8 mouse cellular contexts compared by ENCODE assay signal in genomic region chr5:64810860-64811499, GRCm38 (mm10). TPM values are rescaled to one million over a fixed set of nuclear protein-coding genes. Genes with fewer than 3 reads are reported as not detected.
A peak's percentile ranks its signal among the peaks of the same experiment; 100 is the strongest.
DNase-seq lines count a peak whose midpoint lies in the region; ATAC-seq and TF ChIP-seq lines count a peak whose summit lies in the region.

No protein-coding gene starts in this region.

- intact Hi-C loops in left cerebral cortex, adult 2 months (cut with DNase I), result no loop called here

- peak overlapping the region; percentile 51 for H3K4me2 ChIP-seq in limb, embryonic 13.5 days (replicated peaks)
- H3K4me2 ChIP-seq in midbrain, embryonic 14.5 days (ENCODE audit: low read length), result peak overlapping the region; percentile 38

- TF ChIP-seq CTCF in left cerebral cortex, adult 2 months (IDR thresholded peaks at IDR 0.05), result no peak

- peaks cover 5% of the 10 kb centered on the region for H3K36me3 ChIP-seq in limb, embryonic 13.5 days
- no peaks in the 10 kb centered on the region for H3K36me3 ChIP-seq in midbrain, embryonic 14.5 days (ENCODE audit: control insufficient read depth, insufficient read depth, low read length)

- peaks cover 83% of the 10 kb centered on the region for H3K4me1 ChIP-seq in limb, embryonic 13.5 days
- peaks cover 23% of the 10 kb centered on the region for H3K4me1 ChIP-seq in midbrain, embryonic 14.5 days (ENCODE audit: control insufficient read depth, insufficient read depth, low read length)

- no peak overlapping the region for H3K4me3 ChIP-seq in left cerebral cortex, adult 2 months
- H3K4me3 ChIP-seq in limb, embryonic 13.5 days, result 0 out of 2 replicates have a peak overlapping the region, but pooled peaks have one; percentile 3
- no peak overlapping the region for H3K4me3 ChIP-seq in midbrain, embryonic 14.5 days (replicated peaks; ENCODE audit: low read depth, low read length)

- no peaks in the 10 kb centered on the region for H3K27me3 ChIP-seq in limb, embryonic 13.5 days
- no peaks in the 10 kb centered on the region for H3K27me3 ChIP-seq in midbrain, embryonic 14.5 days (ENCODE audit: control insufficient read depth, insufficient read depth, low read length)

- peak overlapping the region; percentile 51; the same call in 1 of the 2 replicates for H3K9ac ChIP-seq in limb, embryonic 13.5 days
- H3K9ac ChIP-seq in midbrain, embryonic 14.5 days (replicated peaks; ENCODE audit: low read length), result no peak overlapping the region

- DNase-seq in left cerebral cortex, adult 2 months (ENCODE audit: extremely low spot score in 1 of 2, low spot score in 2 of 2), result no peak
- no peak for DNase-seq in left cerebral cortex, adult 9 months (ENCODE audit: low spot score in 2 of 2)
- peak; percentile 81 for DNase-seq in embryo, embryonic 9.5 days (ENCODE audit: extremely low spot score)
- peak; percentile 60 for DNase-seq in heart, postnatal 4 days
- DNase-seq in midbrain, embryonic 14.5 days, result peak; percentile 79
- DNase-seq in layer of hippocampus, postnatal 36 days, result no peak

- no peaks in the 10 kb centered on the region for H3K9me3 ChIP-seq in limb, embryonic 13.5 days
- no peaks in the 10 kb centered on the region for H3K9me3 ChIP-seq in midbrain, embryonic 14.5 days (ENCODE audit: control insufficient read depth, low read length)

- peak overlapping the region; percentile 82 for H3K27ac ChIP-seq in left cerebral cortex, adult 2 months
- peak overlapping the region; percentile 70 for H3K27ac ChIP-seq in limb, embryonic 13.5 days
- H3K27ac ChIP-seq in midbrain, embryonic 14.5 days (replicated peaks; ENCODE audit: low read depth, low read length), result peak overlapping the region; percentile 67

- WGBS in limb, embryonic 13.5 days, result 4% methylated on average over 8 of the region's 9 CpGs
- under 1% methylated on average over 9 of the region's 9 CpGs for WGBS in midbrain, embryonic 14.5 days

- ATAC-seq in limb, embryonic 13.5 days (ENCODE audit: low FRiP score, low read depth), result peak; percentile 12; the same call in 1 of the 2 replicates
- peak; percentile 80 for ATAC-seq in midbrain, embryonic 14.5 days (ENCODE audit: low FRiP score, low TSS enrichment)
- no peak for ATAC-seq in activated CD4-positive, CD25-positive, alpha-beta regulatory T cell, adult 4 months

RNA-seq across cellular contexts. Expression of gene Klf3, which starts 7.8 kb away (rescaled TPM):
- total RNA-seq in left cerebral cortex, adult 2 months (2021), result 10 to 100 TPM; 28.4 to 35.8 TPM
- total RNA-seq in heart, postnatal 4 days (2021), result 10 to 100 TPM; 73.2 to 76.3 TPM
- polyA plus RNA-seq in limb, embryonic 13.5 days (2015; fragmentation: Nextera tagmentation; extraction: Ambion mirVana), result 44.9 and 46.1 TPM in 2 replicates
- polyA plus RNA-seq in midbrain, embryonic 14.5 days (2014; fragmentation: Nextera tagmentation; extraction: Ambion mirVana), result 19.2 and 25.3 TPM in 2 replicates
- 10 to 100 TPM; 64.9 to 76.7 TPM for polyA plus RNA-seq in activated CD4-positive, CD25-positive, alpha-beta regulatory T cell, adult 4 months (2017; shearing (Covaris generic))
- 10 to 100 TPM; 49.7 to 52.7 TPM for total RNA-seq in layer of hippocampus, postnatal 36 days (2021)

Comparison
In these comparisons a context has a peak if more than half of its experiments do, and no peak if none do; other contexts are left out.
1. DNase-seq: peak in embryo, embryonic 9.5 days (single experiment), heart, postnatal 4 days (single experiment) and midbrain, embryonic 14.5 days (single experiment); none in left cerebral cortex, adult 2 months (0 of 2), left cerebral cortex, adult 9 months (0 of 2) and layer of hippocampus, postnatal 36 days (0 of 2).
2. Peak in every context shown above with its lines, with median percentiles within 50 percentile points of each other: H3K27ac ChIP-seq.